Mouse (Mus musculus) lung, postnatal 0 days (tissue): ENCODE results near the gene Baz2b.

Experiments used
- CTCF ChIP-seq: IDR thresholded peaks from 2 replicates; pipeline ENCODE4 v1.5.1; 2016; ENCODE audit warnings: antibody characterized with exemption, mild to moderate bottlenecking
- EP300 ChIP-seq: IDR thresholded peaks from 2 replicates; pipeline ENCODE4 v1.6.1; 2016; ENCODE audit warnings: antibody characterized with exemption, mild to moderate bottlenecking, control low read depth

DNA sequence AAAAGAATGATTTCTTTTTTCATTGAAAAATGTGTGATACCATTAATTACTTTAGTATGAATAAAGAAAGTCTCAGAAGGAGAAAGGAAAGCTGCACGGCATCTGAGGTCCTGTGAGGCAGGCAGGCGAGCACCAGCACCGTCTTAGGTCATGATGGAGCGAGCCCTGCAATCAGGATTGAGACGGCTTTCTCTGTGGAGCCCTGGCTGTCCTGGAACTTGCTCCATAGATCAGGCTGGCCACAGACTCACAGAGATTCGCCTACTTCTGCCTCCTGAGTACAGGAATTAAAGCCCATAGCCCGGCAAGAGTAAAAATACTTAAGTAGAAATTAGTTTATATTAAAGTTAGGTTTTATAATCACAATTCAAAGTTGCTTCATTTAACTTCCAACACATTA is 305.6 kb downstream of the Baz2b start:
- TF ChIP-seq CTCF (no peak), EP300 (no peak)
